Mouse (Mus musculus) CD4-positive, CD25-positive, alpha-beta regulatory T cell, adult 4 months (primary cell): ENCODE data around the gene Nup210l. TPM values are rescaled to one million over a fixed set of nuclear protein-coding genes. Genes with fewer than 3 reads are reported as not detected.

ENCODE experiments used
- ATAC-seq: one replicate; pipeline ENCODE4 v1.8.0; 2017
- polyA plus RNA-seq, 2 experiments: library from polyadenylated mRNA; unstranded; fragments of 100-300 nt; shearing (Covaris generic); gene quantifications; one replicate each; pipeline ENCODE4 v1.2.1; 2017

Nup210l gene
- polyA plus RNA-seq, 2 experiments from 2014 or later, result 0.27 to 0.58 TPM

DNA sequence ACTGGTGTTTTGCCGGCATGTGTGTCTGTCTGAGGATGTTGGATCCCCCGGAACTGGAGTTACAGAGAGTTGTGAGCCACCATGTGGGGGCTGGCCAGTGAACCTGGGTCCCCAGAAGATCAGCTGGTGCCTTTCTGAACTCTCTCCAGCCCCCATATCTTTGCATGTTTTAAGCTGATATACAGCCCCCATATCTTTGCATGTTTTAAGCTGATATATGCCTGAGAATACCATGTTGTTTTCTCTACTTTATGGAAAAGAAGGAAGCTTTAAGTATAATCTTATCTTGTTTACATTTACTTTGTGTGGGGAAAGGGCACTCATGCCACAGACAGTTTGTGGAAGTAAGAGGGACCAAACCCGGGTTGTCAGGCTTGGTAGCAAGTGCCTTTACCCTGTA, 75.6 kb downstream of the Nup210l start:
- no peak for ATAC-seq

DNA sequence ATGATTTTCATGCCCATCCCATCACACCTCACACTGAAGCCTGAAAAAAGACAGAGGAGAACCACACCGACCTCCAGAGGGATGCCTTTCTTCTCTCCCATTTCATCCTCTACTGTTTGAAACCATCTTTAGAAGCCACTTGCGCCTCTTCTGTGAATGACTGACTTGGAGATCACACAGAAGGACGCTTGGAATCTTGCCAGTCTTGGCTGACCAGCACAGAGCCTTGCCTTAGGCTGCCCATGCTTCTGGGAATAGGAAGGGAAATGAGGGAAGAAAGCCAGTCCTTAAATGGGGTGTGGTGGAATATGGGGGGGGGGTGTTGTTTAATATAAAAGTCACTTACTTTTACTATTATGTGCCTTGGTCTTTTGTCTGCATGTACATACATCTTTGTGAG, 79.6 kb downstream of the Nup210l start:
- ATAC-seq, result no peak

DNA sequence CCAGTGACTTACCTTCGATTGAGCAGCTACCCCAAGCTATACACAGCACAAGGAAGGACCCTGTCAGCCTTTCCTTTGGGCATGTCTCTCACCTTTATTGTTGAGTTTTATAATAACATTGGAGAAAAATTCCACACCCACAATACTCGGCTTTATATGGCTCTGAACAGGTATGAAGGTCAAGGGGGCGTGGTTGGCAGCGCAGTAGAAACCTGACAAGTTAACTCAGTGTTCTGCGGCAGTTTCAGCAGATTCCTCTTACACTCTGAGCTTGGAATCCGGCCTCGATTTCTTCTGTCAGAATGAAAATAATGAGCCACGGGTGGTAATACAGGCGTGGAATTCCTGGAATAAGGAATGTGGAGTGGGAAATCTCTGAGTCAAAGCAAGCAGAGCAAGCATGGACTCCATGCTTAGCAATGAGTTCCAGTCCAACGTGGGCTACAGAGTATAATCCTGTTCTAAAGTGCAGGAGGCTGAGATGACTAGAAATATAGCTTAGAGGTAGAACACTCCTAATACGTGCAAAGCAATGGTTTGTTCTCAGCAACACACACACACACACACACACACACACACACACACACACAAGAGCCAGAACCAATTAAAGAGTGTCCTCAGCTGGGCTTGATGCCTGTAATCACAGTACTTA, 87.1 kb downstream of the Nup210l start:
- no peak for ATAC-seq

DNA sequence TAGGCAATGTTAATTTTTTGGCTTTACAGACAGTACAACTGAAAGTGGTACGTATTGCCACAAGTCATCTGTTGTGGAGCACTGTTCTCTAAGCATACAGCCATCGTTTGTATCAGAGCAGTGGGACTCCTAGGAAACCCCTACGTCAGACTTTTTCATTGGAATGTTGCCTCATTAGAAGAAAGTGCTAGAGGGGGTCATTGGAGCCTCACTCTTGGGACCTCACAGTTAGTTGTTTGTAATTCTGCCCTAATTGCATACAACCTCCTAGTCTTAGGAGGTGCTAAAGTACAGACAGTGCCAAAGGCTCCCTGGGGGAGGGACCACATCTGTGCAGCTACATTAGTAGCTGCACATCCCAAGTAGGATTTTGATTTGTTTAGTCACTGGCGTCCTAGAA, 90.8 kb downstream of the Nup210l start:
- ATAC-seq, result no peak

DNA sequence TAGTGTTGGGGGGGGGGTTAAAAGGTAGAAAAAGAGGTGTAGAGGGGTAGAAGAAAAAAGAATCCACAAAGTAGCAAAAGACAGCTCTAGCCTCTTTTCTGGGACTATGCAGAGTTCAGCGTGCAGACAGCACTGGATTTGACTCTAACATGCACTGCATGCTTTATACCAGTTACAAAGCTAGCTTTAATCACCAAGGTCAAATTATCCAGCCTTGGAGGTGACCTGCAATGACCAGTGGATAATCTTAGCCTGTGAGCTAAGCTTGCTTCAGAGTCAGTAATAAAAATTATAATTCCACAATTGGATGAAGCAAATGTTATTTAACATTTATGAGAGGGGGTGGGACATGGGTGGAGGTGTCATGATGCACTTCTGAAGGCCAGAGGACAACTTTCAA, 91.7 kb downstream of the Nup210l start:
- ATAC-seq, result no peak

DNA sequence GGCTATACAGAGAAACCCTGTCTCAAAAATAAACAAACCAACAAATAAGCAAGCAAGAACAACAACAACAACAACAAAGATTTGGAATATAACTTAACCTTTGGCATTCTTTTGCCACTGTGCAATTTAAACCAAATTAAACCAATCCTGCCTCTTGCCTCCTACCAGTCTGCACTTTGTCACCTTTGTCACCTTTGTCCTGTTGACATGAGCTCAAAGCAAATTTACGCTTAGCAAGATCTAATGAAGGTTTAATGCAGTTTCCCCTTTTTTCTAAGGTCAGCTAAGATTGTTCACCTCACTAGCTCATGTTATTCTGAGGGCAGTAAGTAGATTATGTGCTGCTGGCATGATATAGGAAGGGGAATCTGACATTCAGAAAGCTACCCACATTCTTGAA, 93.6 kb downstream of the Nup210l start:
- ATAC-seq, result no peak

DNA sequence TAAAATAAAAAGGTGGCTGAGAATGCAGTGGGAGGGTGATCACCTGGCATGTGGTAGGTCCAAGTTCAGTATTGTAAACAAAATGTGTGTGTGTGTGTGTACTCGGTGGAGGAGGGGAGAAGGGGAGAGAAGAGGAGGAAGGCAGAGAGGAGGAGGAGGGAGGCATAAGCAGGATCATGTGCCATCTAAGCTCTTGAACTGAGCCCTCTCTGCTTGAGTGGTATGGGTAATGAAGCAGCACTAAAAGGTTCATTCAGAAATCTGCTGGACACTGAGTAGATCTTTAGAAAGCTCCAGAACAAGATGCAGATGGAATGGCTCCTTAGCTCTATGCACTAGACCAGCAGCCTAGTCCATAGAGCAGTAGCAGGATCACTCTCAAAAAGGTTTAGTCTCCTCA, 99.0 kb downstream of the Nup210l start:
- ATAC-seq, result no peak

DNA sequence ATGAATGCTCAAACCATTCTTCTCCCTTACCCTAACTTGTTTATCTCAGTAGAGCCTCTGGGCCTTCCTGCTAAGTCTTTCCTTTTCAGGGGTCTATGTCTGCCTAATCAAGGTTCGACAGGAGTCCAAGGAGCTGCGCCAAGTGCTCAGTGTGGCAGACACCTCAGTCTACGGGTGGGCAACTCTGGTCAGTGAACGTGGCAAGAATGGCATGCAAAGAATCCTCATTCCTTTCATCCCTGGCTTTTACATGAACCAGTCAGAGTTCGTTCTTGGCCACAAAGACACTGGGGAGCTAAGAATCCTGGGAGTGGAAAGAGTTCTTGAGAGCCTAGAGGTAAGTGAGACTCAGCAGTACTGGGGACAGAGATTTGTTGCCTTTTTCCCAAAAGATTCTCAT, 99.7 kb downstream of the Nup210l start:
- ATAC-seq, result no peak

DNA sequence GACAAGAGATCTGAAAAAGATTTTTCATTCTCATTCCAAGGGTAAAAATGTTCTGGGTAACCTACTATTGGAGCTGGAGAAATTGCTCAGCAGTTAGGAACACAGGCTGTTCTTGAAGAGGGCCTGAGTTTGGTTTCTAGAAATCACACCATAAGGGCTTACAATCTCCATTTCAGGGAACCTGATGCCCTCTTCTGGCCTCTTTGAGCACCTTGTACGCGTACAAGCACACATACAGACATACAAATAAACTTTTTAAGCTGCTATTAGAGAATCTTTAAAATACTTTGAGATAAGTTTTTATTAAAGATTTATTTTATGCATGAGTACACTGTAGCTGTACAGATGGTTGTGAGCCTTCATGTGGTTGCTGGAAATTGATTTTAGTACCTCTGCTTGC, 100.7 kb downstream of the Nup210l start:
- no peak for ATAC-seq

DNA sequence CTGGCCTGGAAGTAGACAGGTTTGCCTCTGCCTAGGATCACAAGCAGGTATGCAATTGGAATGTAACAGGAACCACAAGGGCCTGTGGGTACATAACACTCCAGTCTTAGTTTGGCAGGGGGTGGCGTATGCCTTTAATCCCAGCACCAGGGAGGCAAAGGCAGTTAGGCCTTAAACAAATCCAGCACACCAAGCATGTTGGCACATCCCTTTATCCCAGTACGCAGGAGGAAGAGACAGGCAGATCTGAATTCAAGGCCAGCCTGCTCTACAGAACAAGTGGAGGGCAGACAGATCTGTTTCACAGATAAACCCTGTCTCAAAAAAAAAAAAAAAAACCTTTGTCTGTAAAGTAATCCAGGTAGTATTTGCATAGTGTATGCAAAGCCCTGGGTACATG, 104.7 kb downstream of the Nup210l start:
- ATAC-seq, result no peak

DNA sequence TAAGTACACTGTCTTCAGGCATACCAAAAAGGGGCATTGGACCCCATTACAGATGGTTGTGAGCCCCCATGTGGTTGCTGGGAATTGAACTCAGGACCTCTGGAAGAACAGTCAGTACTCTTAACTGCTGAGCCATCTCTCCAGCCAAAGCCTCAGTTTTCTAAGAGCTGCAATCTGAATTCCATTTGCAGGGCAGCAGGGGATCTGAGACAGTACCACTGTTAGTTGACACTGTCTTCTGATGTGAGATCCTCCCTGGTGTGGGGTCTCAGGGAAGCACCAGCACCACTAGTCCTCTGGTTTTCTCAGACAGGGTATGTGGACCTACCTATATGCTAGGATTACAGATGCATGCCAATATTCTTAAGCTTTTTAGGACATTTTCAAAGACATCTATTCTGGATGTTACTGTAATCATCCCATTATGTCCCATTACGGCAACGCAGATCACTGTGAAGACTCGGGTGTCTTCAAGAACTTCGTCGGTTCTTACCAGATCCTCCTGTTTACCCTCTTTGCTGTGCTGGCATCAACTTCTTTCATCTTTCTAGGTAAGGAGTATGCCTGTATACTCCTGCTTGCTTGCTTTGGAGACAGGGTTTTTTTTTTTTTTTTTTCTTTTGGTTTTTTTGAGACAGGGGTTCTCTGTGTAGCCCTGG, 106.1 kb downstream of the Nup210l start:
- no peak for ATAC-seq

DNA sequence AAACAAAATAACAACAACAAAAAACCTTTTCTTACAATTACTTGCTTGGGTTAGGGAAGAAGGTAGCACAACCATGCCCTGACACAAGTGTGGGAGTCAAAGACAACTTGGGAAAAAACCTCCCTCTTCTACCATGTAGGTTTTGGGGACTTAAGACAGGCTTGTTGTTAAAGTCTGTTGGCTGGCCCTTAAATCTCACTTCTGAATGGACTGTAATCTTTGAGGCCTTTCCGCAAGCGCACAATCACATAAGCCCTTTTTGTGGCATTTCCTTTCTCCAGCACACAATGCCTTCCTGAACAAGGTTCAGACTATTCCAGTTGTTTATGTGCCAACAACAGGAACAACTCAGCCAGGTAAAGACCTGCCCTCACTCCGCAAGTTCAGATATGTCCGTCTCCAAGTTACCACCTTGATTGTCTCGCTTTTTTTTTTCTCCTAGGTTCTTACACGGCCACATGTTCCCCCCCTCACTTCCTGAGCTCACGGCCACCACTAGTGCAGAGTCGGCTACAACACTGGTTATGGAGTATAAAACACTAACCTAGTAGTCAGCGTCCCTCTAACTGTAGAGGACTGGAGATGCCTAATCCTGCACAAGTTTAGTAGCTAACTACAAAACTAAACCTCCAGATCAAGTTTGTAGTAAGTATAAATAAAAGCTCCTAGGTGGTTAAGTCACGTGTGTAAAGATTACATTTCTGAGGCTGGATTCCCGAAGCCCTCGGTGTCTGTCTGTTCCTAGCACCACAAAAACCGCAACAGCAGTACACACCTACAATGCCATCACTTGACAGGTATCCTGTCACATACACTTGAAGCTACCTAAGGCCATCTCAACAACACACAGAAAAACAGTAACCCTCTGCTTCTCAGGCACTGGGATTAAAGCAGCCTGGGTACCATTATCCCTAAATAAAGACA, 107.8 kb downstream of the Nup210l start:
- ATAC-seq, result no peak

DNA sequence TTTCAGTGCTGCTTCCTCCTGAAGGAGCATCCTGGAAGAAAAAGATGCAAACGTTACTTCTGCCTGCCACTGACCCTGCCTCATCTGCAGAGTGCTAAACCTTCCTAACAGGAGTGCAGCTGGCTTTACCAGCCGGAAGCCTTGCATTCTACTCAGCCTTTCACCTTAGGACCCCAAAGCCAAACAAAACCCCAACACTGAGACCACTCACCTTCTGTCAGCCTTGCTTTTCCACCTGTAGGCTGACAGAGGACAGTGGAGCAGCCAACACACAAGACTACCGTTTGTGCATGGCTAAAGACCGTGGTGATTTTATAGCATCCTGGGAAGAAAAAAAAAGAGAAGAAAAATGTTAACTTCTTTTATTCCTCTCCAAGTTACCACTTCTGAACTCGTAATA, 108.8 kb downstream of the Nup210l start:
- no peak for ATAC-seq

DNA sequence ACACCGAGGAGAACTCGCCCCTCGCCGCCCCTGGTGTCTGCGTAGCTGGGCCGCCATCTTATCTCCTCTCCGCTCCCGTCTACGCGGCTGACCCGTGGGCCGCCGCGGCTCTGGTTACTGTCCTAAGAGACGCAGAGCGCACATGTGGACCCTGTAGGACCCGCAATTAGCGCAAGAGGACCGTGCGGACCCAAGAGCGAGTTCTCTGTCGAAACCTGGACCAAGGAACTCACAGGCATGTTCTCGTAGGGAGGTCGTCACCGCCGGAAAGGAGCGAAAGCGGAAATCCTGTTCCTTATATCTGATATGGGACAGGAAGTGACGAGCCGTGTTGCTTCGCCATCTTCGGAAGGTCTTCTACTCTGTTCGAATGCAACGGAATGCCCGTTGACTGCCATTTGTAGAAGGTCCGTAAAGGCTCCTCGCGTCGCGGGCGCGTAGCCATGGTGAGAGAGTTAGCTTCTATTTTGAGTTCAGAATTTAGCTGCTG, 109.5 kb downstream of the Nup210l start, which contains the start of the genes Rps27 and Rab13:
Gene Rps27, minus strand, starts transcription at position 275 of the 490 bp plus-strand sequence.
Gene Rab13, plus strand, starts transcription at position 319 of the 490 bp plus-strand sequence.
- ATAC-seq, result peak; percentile 97

DNA sequence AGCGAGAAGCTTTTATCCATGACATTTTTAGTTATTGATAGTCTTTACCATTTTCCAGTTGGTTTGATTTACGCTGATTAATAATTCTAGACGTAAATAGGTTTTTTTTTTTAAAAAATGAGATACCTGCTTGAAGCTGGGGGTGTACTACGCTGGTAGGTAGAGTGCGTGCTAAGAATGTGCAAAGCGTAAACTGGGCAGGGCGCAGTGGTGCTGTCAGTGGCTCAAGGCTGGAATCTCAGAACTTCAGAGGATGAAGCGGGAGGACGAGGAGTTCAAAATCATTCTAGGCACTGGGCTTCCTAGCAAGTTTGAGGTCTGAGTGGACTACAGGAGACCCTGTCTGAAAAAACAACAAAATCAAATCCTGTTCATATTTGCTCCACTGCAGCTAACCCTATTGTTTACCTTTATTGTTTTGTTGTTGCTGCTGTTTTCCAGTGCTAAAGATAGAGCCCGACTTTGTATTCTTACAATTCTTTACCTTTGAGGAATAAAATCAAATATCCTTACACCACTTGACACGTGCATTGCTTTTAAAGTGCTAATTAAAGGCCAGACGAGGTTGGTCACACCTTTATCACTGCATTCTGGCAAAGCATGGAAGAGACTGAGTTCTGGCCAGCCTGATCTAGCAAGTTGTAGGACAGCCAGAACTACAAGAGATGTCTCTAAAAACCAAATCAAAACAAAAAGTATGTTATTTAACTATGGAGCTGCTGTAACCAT, 110.2 kb downstream of the Nup210l start:
- ATAC-seq, result no peak

DNA sequence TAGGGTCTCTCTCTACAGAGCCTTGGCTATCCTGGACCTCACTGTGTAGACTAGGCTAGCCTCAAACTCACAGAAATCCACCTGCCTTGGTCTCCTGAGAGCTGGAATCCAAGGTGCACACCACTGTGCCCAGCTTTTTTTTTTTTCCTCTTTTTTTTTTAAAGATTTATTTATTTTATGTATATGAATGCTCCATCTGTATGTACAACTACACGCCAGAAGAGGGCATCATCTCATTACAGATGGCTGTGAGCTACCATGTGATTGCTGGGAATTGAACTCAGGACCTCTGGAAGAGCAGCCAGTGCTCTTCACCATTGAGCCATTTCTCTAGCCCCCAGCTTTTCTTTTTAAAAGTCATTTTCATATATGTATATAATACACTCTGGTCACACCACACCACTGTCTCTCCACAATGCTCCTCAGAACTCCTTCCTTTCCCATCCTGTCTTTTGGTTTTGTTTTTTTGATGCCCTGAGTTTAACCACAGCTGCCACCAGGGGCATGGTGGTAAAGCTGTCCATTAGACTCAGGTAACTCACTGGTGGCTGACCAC, 112.0 kb downstream of the Nup210l start:
- no peak for ATAC-seq

DNA sequence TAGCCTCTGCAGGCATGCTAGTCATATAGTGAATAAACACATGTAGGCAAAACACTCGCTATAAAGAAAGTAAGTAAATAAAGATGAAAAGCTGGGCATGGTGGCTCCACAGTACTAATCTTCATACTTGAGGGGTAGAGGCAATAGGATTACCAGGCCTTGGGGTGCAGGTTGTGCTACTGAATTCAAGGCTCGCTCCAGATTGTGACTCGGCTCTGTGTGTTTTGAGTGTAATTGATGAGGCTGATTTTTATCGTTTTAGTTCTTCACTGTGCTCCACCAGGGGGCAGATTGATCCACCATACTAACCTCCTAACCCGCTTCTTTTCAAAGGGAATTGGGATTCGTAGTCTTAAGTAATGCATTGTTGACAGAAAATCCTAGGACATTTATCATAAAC, 116.2 kb downstream of the Nup210l start:
- peak; percentile 79 for ATAC-seq

DNA sequence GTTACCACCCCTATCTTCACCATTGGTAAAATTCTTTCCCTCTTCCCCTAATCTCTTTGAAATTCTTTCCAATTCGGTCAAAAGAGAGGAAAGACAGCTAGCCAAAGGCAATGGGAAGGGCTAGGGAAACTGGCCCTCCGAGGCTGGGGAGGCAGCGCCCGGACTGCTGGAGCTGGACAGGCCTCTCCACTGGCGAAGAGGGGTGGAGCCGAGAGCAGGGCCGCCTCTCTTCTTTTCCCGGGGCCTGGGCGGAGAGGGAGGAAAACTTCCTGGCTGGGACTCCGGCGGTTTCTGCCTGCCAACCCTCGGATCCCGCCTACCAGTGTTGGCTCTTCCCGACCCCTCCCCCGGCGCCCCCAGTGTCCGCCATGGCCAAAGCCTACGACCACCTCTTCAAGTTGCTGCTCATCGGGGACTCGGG, 116.6 kb downstream of the Nup210l start:
- ATAC-seq, result no peak

DNA sequence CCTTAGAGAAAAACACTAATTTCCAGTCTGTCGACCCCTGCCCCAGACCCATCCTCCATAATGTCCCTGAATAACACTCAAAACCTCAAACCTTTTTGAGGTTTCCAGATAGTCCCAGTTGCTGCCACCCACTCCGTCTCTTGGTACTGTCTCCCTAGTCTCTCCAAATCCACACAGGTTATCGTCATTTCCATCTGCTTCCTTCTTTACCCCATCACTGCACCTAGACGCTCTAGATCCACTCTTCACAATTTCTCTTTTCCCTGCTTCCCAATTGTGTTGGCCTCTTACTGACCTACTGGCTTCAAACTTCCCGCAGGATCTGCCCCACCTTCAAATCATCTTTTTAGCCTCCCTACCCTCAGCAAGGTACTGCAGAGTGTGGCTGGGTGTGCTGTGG, 117.2 kb downstream of the Nup210l start:
- ATAC-seq, result no peak

DNA sequence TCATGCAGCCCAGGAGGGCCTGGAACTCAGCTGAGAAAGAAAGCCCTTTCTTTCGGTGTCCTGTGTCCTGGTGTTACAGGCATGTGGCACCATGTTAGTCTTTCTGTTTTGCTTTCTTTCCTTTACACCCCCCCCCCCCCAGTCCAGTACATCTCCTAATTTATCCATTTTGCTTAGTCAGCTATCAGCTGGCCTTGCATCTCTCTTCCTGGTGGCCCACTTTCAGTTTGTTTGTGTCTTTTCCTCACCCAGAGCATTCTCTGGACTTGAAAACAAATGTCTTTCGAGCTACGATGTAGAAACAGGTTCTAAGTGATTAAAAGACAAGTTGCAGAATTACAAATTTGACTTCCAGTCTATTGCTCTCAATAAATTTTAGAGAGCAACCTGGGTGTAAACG, 118.5 kb downstream of the Nup210l start:
- ATAC-seq, result no peak

DNA sequence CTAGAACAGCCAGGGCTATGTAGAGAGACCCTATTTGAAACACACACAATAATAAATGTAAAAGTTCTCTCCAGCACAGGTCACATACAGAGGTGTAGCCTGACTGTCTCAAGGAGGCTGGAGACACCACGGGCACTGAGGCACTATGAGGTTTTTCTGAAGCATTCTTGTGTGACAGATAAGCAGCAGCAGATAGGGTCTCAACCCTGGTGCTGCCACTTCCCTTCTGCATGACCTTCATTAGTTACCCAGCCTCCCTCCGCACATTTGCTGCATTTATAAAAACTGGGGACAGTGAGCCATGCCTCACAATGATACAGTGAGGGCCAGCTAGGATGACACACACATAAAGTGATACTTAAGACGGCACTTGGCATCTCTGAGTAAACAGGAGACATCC, 119.0 kb downstream of the Nup210l start:
- ATAC-seq, result no peak

DNA sequence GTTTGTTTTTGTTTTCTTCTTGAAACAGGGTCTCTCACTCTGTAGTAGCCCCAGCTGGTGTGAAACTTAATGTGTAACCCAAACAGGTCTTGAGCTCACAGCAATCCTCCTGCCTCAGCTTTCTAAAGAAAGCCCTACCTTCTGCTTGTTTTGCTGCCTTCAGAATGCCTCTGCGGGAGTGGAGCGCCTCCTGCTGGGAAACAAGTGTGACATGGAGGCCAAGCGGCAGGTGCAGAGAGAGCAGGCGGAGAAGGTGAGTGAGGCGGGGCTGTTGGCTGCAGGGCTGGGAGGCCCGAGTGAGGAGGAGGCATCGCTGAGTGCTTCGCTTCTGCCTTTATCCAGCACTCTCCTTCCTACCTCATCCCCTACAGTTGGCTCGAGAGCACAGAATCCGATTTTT, 120.4 kb downstream of the Nup210l start:
- ATAC-seq, result no peak
